Mouse (Mus musculus) MEL (cell line): ENCODE results near the gene Klf2. TPM values are rescaled to one million over a fixed set of nuclear protein-coding genes. Genes with fewer than 3 reads are reported as not detected.

Experiments
- DNase-seq: peaks from one replicate; pipeline ENCODE4 v3.0.0; 2011; ENCODE audit warnings: low read depth, low spot score
- H3K27ac ChIP-seq: 2 replicates; pipeline ENCODE4 v1.5.1; 2012; ENCODE audit warnings: low read depth, mild to moderate bottlenecking, control low read depth, low read length, moderate library complexity; ENCODE audit not compliant: control insufficient read depth
- H3K27me3 ChIP-seq, 2 experiments: fragments of 150-350 bp in 1 of 2; sonication (generic) in 1 of 2; 2 replicates each; pipeline ENCODE4 v1.6.1; 2012; ENCODE audit warnings: low read length in 2 of 2, mild to moderate bottlenecking in 2 of 2, improper control_type of control experiment in 1 of 2, moderate library complexity in 1 of 2; ENCODE audit not compliant: insufficient read depth in 2 of 2, control insufficient read depth in 1 of 2
- H3K36me3 ChIP-seq, 2 experiments: 2 replicates each; pipeline ENCODE4 v1.6.1; 2012 to 2014; ENCODE audit warnings: low read length in 2 of 2, improper control_type of control experiment in 1 of 2, inconsistent platforms in 1 of 2, mild to moderate bottlenecking in 1 of 2; ENCODE audit not compliant: insufficient read depth in 2 of 2, control insufficient read depth in 1 of 2
- H3K4me1 ChIP-seq, 2 experiments: fragments of 150-350 bp in 1 of 2; sonication (generic) in 1 of 2; 2 replicates each; pipeline ENCODE4 v1.6.1; 2012; ENCODE audit warnings: low read length in 2 of 2, improper control_type of control experiment in 1 of 2, mild to moderate bottlenecking in 1 of 2; ENCODE audit not compliant: insufficient read depth in 2 of 2, control insufficient read depth in 1 of 2
- H3K4me3 ChIP-seq, 2 experiments: fragments of 150-350 bp in 1 of 2; sonication (generic) in 1 of 2; 2 replicates each; pipeline ENCODE4 v1.5.1; 2012; ENCODE audit warnings: low read depth in 2 of 2, low read length in 2 of 2, mild to moderate bottlenecking in 2 of 2, moderate library complexity in 2 of 2, control low read depth in 1 of 2, improper control_type of control experiment in 1 of 2; ENCODE audit not compliant: control insufficient read depth in 1 of 2, insufficient read depth in 1 of 2
- H3K79me2 ChIP-seq: 2 replicates; pipeline ENCODE4 v1.6.1; 2012; ENCODE audit warnings: mild to moderate bottlenecking, low read length, moderate library complexity; ENCODE audit not compliant: control insufficient read depth, poor library complexity, insufficient read depth
- H3K9ac ChIP-seq: 2 replicates; pipeline ENCODE4 v1.6.1; 2012; ENCODE audit warnings: low read depth, mild to moderate bottlenecking, control low read depth, low read length, moderate library complexity; ENCODE audit not compliant: control insufficient read depth, poor library complexity, severe bottlenecking
- H3K9me3 ChIP-seq: fragments of 150-350 bp; sonication (generic); replicated peaks from 2 replicates; pipeline ENCODE4 v1.6.1; 2012; ENCODE audit warnings: mild to moderate bottlenecking, low read length, improper control_type of control experiment, moderate library complexity; ENCODE audit not compliant: insufficient read depth
- CHD1 ChIP-seq: IDR thresholded peaks from 2 replicates; pipeline ENCODE4 v1.6.1; 2012; ENCODE audit warnings: low read depth, mild to moderate bottlenecking, inconsistent platforms, low read length, improper control_type of control experiment
- E2F4 ChIP-seq: IDR thresholded peaks from 2 replicates; pipeline ENCODE4 v1.6.1; 2011; ENCODE audit warnings: low read depth, low read length, improper control_type of control experiment, borderline replicate concordance
- ELF1 ChIP-seq: IDR thresholded peaks from 2 replicates; pipeline ENCODE4 v1.6.1; 2014; ENCODE audit warnings: low read depth, mild to moderate bottlenecking, inconsistent platforms, low read length, improper control_type of control experiment, moderate library complexity
- ETS1 ChIP-seq: IDR thresholded peaks from 2 replicates; pipeline ENCODE4 v1.6.1; 2012; ENCODE audit warnings: low read depth, mild to moderate bottlenecking, inconsistent platforms, low read length, improper control_type of control experiment, moderate library complexity
- GABPA ChIP-seq: IDR thresholded peaks from 2 replicates; pipeline ENCODE4 v1.6.1; 2012; ENCODE audit warnings: low read depth, mild to moderate bottlenecking, inconsistent platforms, low read length, improper control_type of control experiment, moderate library complexity
- GATA1 ChIP-seq: IDR thresholded peaks from 2 replicates; pipeline ENCODE4 v1.6.1; 2011; ENCODE audit warnings: low read depth, low read length, improper control_type of control experiment
- MAFK ChIP-seq: IDR thresholded peaks from 2 replicates; pipeline ENCODE4 v1.6.1; 2011; ENCODE audit warnings: low read depth, mild to moderate bottlenecking, low read length, improper control_type of control experiment, borderline replicate concordance
- MAX ChIP-seq: IDR thresholded peaks from 2 replicates; pipeline ENCODE4 v1.6.1; 2011; ENCODE audit warnings: low read length, improper control_type of control experiment
- MAZ ChIP-seq: IDR thresholded peaks from 2 replicates; pipeline ENCODE4 v1.6.1; 2012; ENCODE audit warnings: low read depth, mild to moderate bottlenecking, inconsistent platforms, low read length, improper control_type of control experiment
- MEF2A ChIP-seq: IDR thresholded peaks from 2 replicates; pipeline ENCODE4 v1.6.1; 2014; ENCODE audit warnings: low read depth, mild to moderate bottlenecking, inconsistent platforms, low read length, improper control_type of control experiment; ENCODE audit not compliant: poor library complexity, insufficient replicate concordance, severe bottlenecking; ENCODE audit errors: extremely low read depth
- MYC ChIP-seq: IDR thresholded peaks from 2 replicates; pipeline ENCODE4 v1.6.1; 2011; ENCODE audit warnings: low read depth, mild to moderate bottlenecking, low read length, improper control_type of control experiment, moderate library complexity
- NELFE ChIP-seq: IDR thresholded peaks from 2 replicates; pipeline ENCODE4 v1.6.1; 2011; ENCODE audit warnings: low read depth, low read length, improper control_type of control experiment
- NRF1 ChIP-seq: IDR thresholded peaks from 2 replicates; pipeline ENCODE4 v1.6.1; 2014; ENCODE audit warnings: low read depth, mild to moderate bottlenecking, inconsistent platforms, low read length, improper control_type of control experiment, moderate library complexity; ENCODE audit not compliant: poor library complexity, insufficient read depth, severe bottlenecking
- RAD21 ChIP-seq: IDR thresholded peaks from 2 replicates; pipeline ENCODE4 v1.6.1; 2011; ENCODE audit warnings: mild to moderate bottlenecking, low read depth, low read length, improper control_type of control experiment
- SIN3A ChIP-seq: IDR thresholded peaks from 2 replicates; pipeline ENCODE4 v1.6.1; 2012; ENCODE audit warnings: low read length, improper control_type of control experiment, inconsistent platforms
- SMC3 ChIP-seq: IDR thresholded peaks from 2 replicates; pipeline ENCODE4 v1.6.1; 2011; ENCODE audit warnings: low read depth, low read length, improper control_type of control experiment
- TCF12 ChIP-seq: IDR thresholded peaks from 2 replicates; pipeline ENCODE4 v1.6.1; 2014; ENCODE audit warnings: low read depth, mild to moderate bottlenecking, inconsistent platforms, low read length, improper control_type of control experiment, moderate library complexity
- UBTF ChIP-seq: IDR thresholded peaks from 2 replicates; pipeline ENCODE4 v1.6.1; 2012; ENCODE audit warnings: low read depth, mild to moderate bottlenecking, inconsistent platforms, low read length, improper control_type of control experiment, moderate library complexity, borderline replicate concordance; ENCODE audit not compliant: insufficient read depth
- ZKSCAN1 ChIP-seq: IDR thresholded peaks from 2 replicates; pipeline ENCODE4 v1.6.1; 2012; ENCODE audit warnings: low read depth, mild to moderate bottlenecking, inconsistent platforms, low read length, improper control_type of control experiment, moderate library complexity
- ZMIZ1 ChIP-seq: IDR thresholded peaks from 2 replicates; pipeline ENCODE4 v1.6.1; 2012; ENCODE audit warnings: low read depth, mild to moderate bottlenecking, inconsistent platforms, low read length, improper control_type of control experiment, moderate library complexity
- ZNF384 ChIP-seq: IDR thresholded peaks from 2 replicates; pipeline ENCODE4 v1.6.1; 2012; ENCODE audit warnings: low read depth, mild to moderate bottlenecking, inconsistent platforms, low read length, improper control_type of control experiment
- polyA plus RNA-seq, 2 experiments: library from polyadenylated mRNA; stranded (reverse) in 1 of 2; unstranded in 1 of 2; fragments of >175 nt in 1 of 2; fragments of >200 nt in 1 of 2; gene quantifications; 2 replicates each; pipeline versions ENCODE4 v1.2.1 to v1.2.4; 2012; ENCODE audit warnings: low replicate concordance in 2 of 2, low read depth in 1 of 2; ENCODE audit not compliant: insufficient read length in 2 of 2, insufficient read depth in 1 of 2, missing spikeins in 1 of 2
- total RNA-seq: library from RNA; depleted of rRNA; stranded (reverse); fragments of 300-350 nt; gene quantifications from 2 replicates; pipeline ENCODE4 v1.2.3, GENCODE M21; 2012

Klf2 gene
- total and polyA plus RNA-seq, 3 experiments, result not detected

- no peaks in the 10 kb centered on the region for H3K79me2 ChIP-seq
- no peaks in the 10 kb centered on the region for H3K27me3 ChIP-seq
- DNase-seq, result no peak
- no peaks in the 10 kb centered on the region for H3K36me3 ChIP-seq
- no peak overlapping the region for H3K27ac ChIP-seq
- H3K9me3 ChIP-seq, result no peaks in the 10 kb centered on the region
- H3K9ac ChIP-seq, result no peak overlapping the region
- H3K4me1 ChIP-seq, result no peaks in the 10 kb centered on the region
- no peak overlapping the region for H3K4me3 ChIP-seq
- TF ChIP-seq ZKSCAN1 (no peak), ELF1 (no peak), NRF1 (no peak), TCF12 (no peak), GABPA (no peak), MAZ (no peak), RAD21 (no peak), UBTF (no peak), SIN3A (no peak), MAFK (no peak), MEF2A (no peak), CHD1 (no peak), MAX (no peak), ZMIZ1 (no peak), E2F4 (no peak), GATA1 (no peak), ZNF384 (no peak), MYC (no peak), NELFE (no peak), SMC3 (no peak)
These were observed 15.4 kb downstream of the Klf2 start for GRCm38 (mm10) chr8:72334144-72334641.

GRCm38 (mm10) chr8:72336273-72336672 is 17.4 kb downstream of the Klf2 start:
- Histone ChIP-seq H3K4me1 (no peaks in the 10 kb centered on the region), H3K36me3 (no peaks in the 10 kb centered on the region; a peak in 1 of 4 replicates), H3K79me2 (no peaks in the 10 kb centered on the region), H3K9ac (no peak overlapping the region), H3K4me3 (no peak overlapping the region), H3K9me3 (no peaks in the 10 kb centered on the region), H3K27me3 (no peaks in the 10 kb centered on the region), H3K27ac (no peak overlapping the region)
- TF ChIP-seq ZNF384 (no peak), NRF1 (no peak), ELF1 (no peak), ETS1 (no peak)
- no peak for DNase-seq
